Mouse (Mus musculus) hindbrain, embryonic 11.5 days (tissue): ENCODE measurements around the gene Tmem183a. TPM values are rescaled to one million over a fixed set of nuclear protein-coding genes. Genes with fewer than 3 reads are reported as not detected.

Source experiments
- ATAC-seq: fragments of 200-750 bp; cut with Nextera tagmentation; 2 replicates; pipeline ENCODE4 v1.8.0; 2017; ENCODE audit warnings: mild to moderate bottlenecking, moderate TSS enrichment, moderate library complexity; ENCODE audit not compliant: low FRiP score
- DNase-seq: peaks from one replicate; pipeline ENCODE4 v3.0.0-alpha.2; 2015; ENCODE audit warnings: low spot score
- H3K27ac ChIP-seq: fragments of 300-500 bp; sonication (generic); 2 replicates; pipeline ENCODE4 v1.5.1; 2014; ENCODE audit warnings: mild to moderate bottlenecking, low read depth, low read length
- H3K27me3 ChIP-seq: fragments of 300-500 bp; sonication (generic); 2 replicates; pipeline ENCODE4 v1.6.1; 2014; ENCODE audit warnings: mild to moderate bottlenecking, low read length, moderate library complexity, mixed read lengths; ENCODE audit not compliant: control insufficient read depth, insufficient read depth
- H3K36me3 ChIP-seq: fragments of 300-500 bp; sonication (generic); 2 replicates; pipeline ENCODE4 v1.6.1; 2014; ENCODE audit warnings: mild to moderate bottlenecking, low read length, moderate library complexity, mixed read lengths; ENCODE audit not compliant: control insufficient read depth, insufficient read depth
- H3K4me1 ChIP-seq: fragments of 300-500 bp; sonication (generic); replicated peaks from 2 replicates; pipeline ENCODE4 v1.6.1; 2014; ENCODE audit warnings: low read length, mixed read lengths; ENCODE audit not compliant: control insufficient read depth, insufficient read depth
- H3K4me2 ChIP-seq: fragments of 300-500 bp; sonication (generic); replicated peaks from 2 replicates; pipeline ENCODE4 v1.6.1; 2014; ENCODE audit warnings: mild to moderate bottlenecking, low read depth, low read length
- H3K4me3 ChIP-seq: fragments of 300-500 bp; sonication (generic); 2 replicates; pipeline ENCODE4 v1.5.1; 2014; ENCODE audit warnings: low read depth, low read length
- H3K9ac ChIP-seq: fragments of 300-500 bp; sonication (generic); 2 replicates; pipeline ENCODE4 v1.6.1; 2014; ENCODE audit warnings: low read depth, low read length
- H3K9me3 ChIP-seq: fragments of 300-500 bp; sonication (generic); 2 replicates; pipeline ENCODE4 v1.6.1; 2016; ENCODE audit warnings: low read length; ENCODE audit not compliant: control insufficient read depth
- WGBS: fragments of 180-500 bp; shearing (Covaris S2); extraction: QIAGEN DNeasy Blood & Tissue Kit; methylation state at CpG from one replicate; pipeline ENCODE4 v1.1.7; 2014; 5-methylcytosine and 5-hydroxymethylcytosine counted together
- polyA plus RNA-seq: library from polyadenylated mRNA; unstranded; fragments of >200 nt; fragmentation: Nextera tagmentation; extraction: Ambion mirVana; gene quantifications from 2 replicates; pipeline ENCODE4 v1.2.1, GENCODE M21; 2014

Gene Tmem183a
- polyA plus RNA-seq, 1 experiment from 2014 or later: 126 TPM

- H3K9ac ChIP-seq: peak overlapping the region; percentile 92
- H3K36me3 ChIP-seq: peaks cover 4% of the 10 kb centered on the region; the same call in 1 of the 2 replicates
- no peaks in the 10 kb centered on the region for H3K9me3 ChIP-seq
- peak overlapping the region; percentile 86 for H3K4me3 ChIP-seq
- DNase-seq (no peak), ATAC-seq (peak; percentile 90)
- 2% methylated on average over 22 of the region's 44 CpGs for WGBS
- no peaks in the 10 kb centered on the region for H3K27me3 ChIP-seq
- H3K4me2 ChIP-seq: peak overlapping the region; percentile 74
- H3K27ac ChIP-seq: peak overlapping the region; percentile 73
- no peaks in the 10 kb centered on the region for H3K4me1 ChIP-seq
Observed at GRCm38 (mm10) chr1:134361195-134361856, 453 bp downstream of the Tmem183a start.

GRCm38 (mm10) chr1:134360656-134361055 lies 1.1 kb downstream of the Tmem183a start:
- Histone ChIP-seq H3K27me3 (no peaks in the 10 kb centered on the region), H3K4me2 (peak overlapping the region; percentile 74), H3K4me3 (peak overlapping the region; percentile 86), H3K36me3 (peaks cover 8% of the 10 kb centered on the region; the same call in 1 of the 2 replicates), H3K9me3 (no peaks in the 10 kb centered on the region), H3K4me1 (no peaks in the 10 kb centered on the region), H3K27ac (no peak overlapping the region), H3K9ac (peak overlapping the region; percentile 92)
- DNase-seq (no peak), ATAC-seq (no peak)
- WGBS: 89% methylated on average over 7 of the region's 7 CpGs

GRCm38 (mm10) chr1:134357461-134357860 lies 4.3 kb downstream of the Tmem183a start:
- ATAC-seq (no peak), DNase-seq (no peak)
- no peak overlapping the region for H3K9ac ChIP-seq
- no peak overlapping the region for H3K4me3 ChIP-seq
- no peaks in the 10 kb centered on the region for H3K27me3 ChIP-seq
- no peaks in the 10 kb centered on the region for H3K9me3 ChIP-seq
- no peak overlapping the region for H3K27ac ChIP-seq
- no peaks in the 10 kb centered on the region for H3K4me1 ChIP-seq
- peaks cover 10% of the 10 kb centered on the region for H3K36me3 ChIP-seq
- 81% methylated on average over 4 of the region's 4 CpGs for WGBS
- H3K4me2 ChIP-seq: no peak overlapping the region

GRCm38 (mm10) chr1:134353326-134353725 lies 8.5 kb downstream of the Tmem183a start:
- DNase-seq (no peak), ATAC-seq (no peak)
- no peak overlapping the region for H3K4me3 ChIP-seq
- H3K9ac ChIP-seq: no peak overlapping the region
- H3K4me2 ChIP-seq: no peak overlapping the region
- H3K36me3 ChIP-seq: peaks cover 11% of the 10 kb centered on the region
- 98% methylated on average over 2 of the region's 2 CpGs for WGBS
- H3K27me3 ChIP-seq: no peaks in the 10 kb centered on the region
- no peaks in the 10 kb centered on the region for H3K4me1 ChIP-seq
- H3K9me3 ChIP-seq: no peaks in the 10 kb centered on the region
- no peak overlapping the region for H3K27ac ChIP-seq

GRCm38 (mm10) chr1:134347791-134348190 lies 14.0 kb downstream of the Tmem183a start:
- Histone ChIP-seq H3K4me2 (no peak overlapping the region), H3K36me3 (peaks cover 14% of the 10 kb centered on the region), H3K4me3 (no peak overlapping the region), H3K27me3 (no peaks in the 10 kb centered on the region), H3K4me1 (no peaks in the 10 kb centered on the region), H3K9me3 (no peaks in the 10 kb centered on the region), H3K27ac (no peak overlapping the region), H3K9ac (no peak overlapping the region)
- 92% methylated on average over 9 of the region's 9 CpGs for WGBS
- ATAC-seq (no peak), DNase-seq (no peak)

- H3K27me3 ChIP-seq: no peaks in the 10 kb centered on the region
- no peak overlapping the region for H3K27ac ChIP-seq
- H3K4me2 ChIP-seq: peak overlapping the region; percentile 66
- H3K4me3 ChIP-seq: peak overlapping the region; percentile 37; the same call in 1 of the 2 replicates
- H3K9ac ChIP-seq: no peak overlapping the region
- ATAC-seq (no peak), DNase-seq (no peak)
- WGBS: 75% methylated on average over 4 of the region's 4 CpGs
- peaks cover 9% of the 10 kb centered on the region; the same call in 1 of the 2 replicates for H3K36me3 ChIP-seq
- H3K4me1 ChIP-seq: no peaks in the 10 kb centered on the region
- no peaks in the 10 kb centered on the region for H3K9me3 ChIP-seq
Observed at GRCm38 (mm10) chr1:134345075-134345474, 16.7 kb downstream of the Tmem183a start.

- H3K4me1 ChIP-seq: no peaks in the 10 kb centered on the region
- WGBS: 2% methylated on average over 52 of the region's 54 CpGs
- ATAC-seq: peak; percentile 95
Observed at GRCm38 (mm10) chr1:134344005-134344950, 17.5 kb downstream of the Tmem183a start.

GRCm38 (mm10) chr1:134343567-134343966 lies 18.2 kb downstream of the Tmem183a start:
- 6% methylated on average over 2 of the region's 2 CpGs for WGBS
- DNase-seq (peak; percentile 14), ATAC-seq (0 out of 2 replicates have a peak, but pooled peaks have one; percentile 6)
- Histone ChIP-seq H3K9ac (no peak overlapping the region), H3K36me3 (peaks cover 9% of the 10 kb centered on the region; the same call in 1 of the 2 replicates), H3K27me3 (no peaks in the 10 kb centered on the region), H3K4me3 (no peak overlapping the region), H3K4me1 (no peaks in the 10 kb centered on the region), H3K4me2 (no peak overlapping the region; the same call in 1 of the 2 replicates), H3K9me3 (no peaks in the 10 kb centered on the region), H3K27ac (no peak overlapping the region)

More at GRCm38 (mm10) chr1:134344005-134344950, 17.5 kb downstream of the Tmem183a start:
- H3K9me3 ChIP-seq: no peaks in the 10 kb centered on the region
- H3K27ac ChIP-seq: no peak overlapping the region
- peak; percentile 97 for DNase-seq
- H3K4me2 ChIP-seq: peak overlapping the region; percentile 66
- H3K4me3 ChIP-seq: peak overlapping the region; percentile 37
- no peaks in the 10 kb centered on the region for H3K27me3 ChIP-seq
- H3K9ac ChIP-seq: peak overlapping the region; percentile 32; the same call in 1 of the 2 replicates
- H3K36me3 ChIP-seq: peaks cover 9% of the 10 kb centered on the region; the same call in 1 of the 2 replicates
